Mouse (Mus musculus) C2C12 (cell line): ENCODE measurements around the gene Brap.

Source experiments
- CTCF ChIP-seq: IDR thresholded peaks from one replicate; pipeline ENCODE4 v1.5.1; 2011; ENCODE audit not compliant: control insufficient read depth, insufficient read depth, insufficient read length
- FOSL1 ChIP-seq: IDR thresholded peaks from one replicate; pipeline ENCODE4 v1.8.0; 2011; ENCODE audit warnings: mild to moderate bottlenecking, low read length; ENCODE audit not compliant: poor library complexity, insufficient read depth, severe bottlenecking
- MAX ChIP-seq: IDR thresholded peaks from one replicate; pipeline ENCODE4 v1.6.1; 2011; ENCODE audit warnings: mild to moderate bottlenecking, control low read depth
- MYOD1 ChIP-seq: IDR thresholded peaks from one replicate; pipeline ENCODE4 v1.6.1; 2011; ENCODE audit warnings: low read depth; ENCODE audit not compliant: control insufficient read depth, insufficient read length
- MYOG ChIP-seq: IDR thresholded peaks from one replicate; pipeline ENCODE4 v1.6.1; 2011; ENCODE audit not compliant: control insufficient read depth, insufficient read length; ENCODE audit errors: extremely low read depth
- USF1 ChIP-seq: IDR thresholded peaks from one replicate; pipeline ENCODE4 v1.6.1; 2011; ENCODE audit warnings: low read depth, mild to moderate bottlenecking, control low read depth, moderate library complexity

GRCm38 (mm10) chr5:121714331-121714730 is 54.0 kb downstream of the Brap start:
- TF ChIP-seq MAX: no peak
- TF ChIP-seq CTCF: no peak
- no peak for TF ChIP-seq MYOD1
- TF ChIP-seq USF1: no peak
- TF ChIP-seq MYOG: no peak
- no peak for TF ChIP-seq FOSL1
